Mouse (Mus musculus): Measurements from ENCODE around the gene Il9r. TPM values are rescaled to one million over a fixed set of nuclear protein-coding genes. Genes with fewer than 3 reads are reported as not detected.

The Il9r gene
- polyA plus RNA-seq, 2 experiments: 0.08 to 0.16 TPM

- no peak overlapping the region for H3K4me2 ChIP-seq (ENCODE audit: low read depth)
- peaks cover 3% of the 10 kb centered on the region; the same call in 1 of the 2 replicates for H3K36me3 ChIP-seq (replicated peaks; ENCODE audit: control insufficient read depth, insufficient read depth, low read depth)
- no peak for TF ChIP-seq EP300 (IDR thresholded peaks at IDR 0.05; ENCODE audit: low read depth)
- no peak for TF ChIP-seq CTCF (IDR thresholded peaks at IDR 0.05; ENCODE audit: low read depth)
- WGBS (ENCODE audit: insufficient replicate concordance): 8% methylated on average over 4 of the region's 4 CpGs
- no peak for DNase-seq (ENCODE audit: low read depth in 3 of 3, low spot score in 3 of 3)
- H3K9ac ChIP-seq (replicated peaks): no peak overlapping the region
- ATAC-seq (ENCODE audit: insufficient read depth): no peak
- H3K9me3 ChIP-seq (ENCODE audit: control insufficient read depth, low read length): no peaks in the 10 kb centered on the region
- no peak overlapping the region for H3K4me3 ChIP-seq (ENCODE audit: insufficient read depth in 1 of 2, low read depth in 2 of 2, low read length in 2 of 2)
- peaks cover 15 to 28% of the 10 kb centered on the region in 2 experiments for H3K4me1 ChIP-seq (replicated peaks; ENCODE audit: control insufficient read depth in 2 of 2, insufficient read depth in 2 of 2, low read length in 1 of 2)
- H3K27me3 ChIP-seq (ENCODE audit: control insufficient read depth, insufficient read depth, low read length): peaks cover 57% of the 10 kb centered on the region
- H3K27ac ChIP-seq: no peak overlapping the region
Measured at GRCm38 (mm10) chr11:32224468-32225139, 24.5 kb upstream of the Il9r start.

- Histone ChIP-seq H3K36me3 (replicated peaks; ENCODE audit: control insufficient read depth, insufficient read depth, low read depth) (peaks cover 3% of the 10 kb centered on the region; the same call in 1 of the 2 replicates), H3K9ac (replicated peaks) (no peak overlapping the region), H3K9me3 (ENCODE audit: control insufficient read depth, low read length) (no peaks in the 10 kb centered on the region), H3K4me3 (ENCODE audit: insufficient read depth in 1 of 2, low read depth in 2 of 2, low read length in 2 of 2) (no peak overlapping the region), H3K27me3 (ENCODE audit: control insufficient read depth, insufficient read depth, low read length) (peaks cover 67% of the 10 kb centered on the region), H3K4me2 (ENCODE audit: low read depth) (no peak overlapping the region), H3K27ac (no peak overlapping the region), H3K4me1 (replicated peaks; ENCODE audit: control insufficient read depth in 2 of 2, insufficient read depth in 2 of 2, low read length in 1 of 2) (peaks cover 15 to 28% of the 10 kb centered on the region in 2 experiments)
- peak; percentile 23; the same call in 1 of the 2 replicates for TF ChIP-seq CTCF (IDR thresholded peaks at IDR 0.05; ENCODE audit: low read depth)
- TF ChIP-seq EP300 (IDR thresholded peaks at IDR 0.05; ENCODE audit: low read depth): no peak
- no peak for DNase-seq (ENCODE audit: low read depth in 3 of 3, low spot score in 3 of 3)
- WGBS (ENCODE audit: insufficient replicate concordance): 54% methylated on average over 4 of the region's 4 CpGs
- no peak for ATAC-seq (ENCODE audit: insufficient read depth)
Measured at GRCm38 (mm10) chr11:32223297-32223967, 23.4 kb upstream of the Il9r start.

- H3K9ac ChIP-seq (replicated peaks): no peak overlapping the region
- peak overlapping the region; percentile 3 to 59; a peak in 3 of 4 replicates for H3K4me3 ChIP-seq (ENCODE audit: insufficient read depth in 1 of 2, low read depth in 2 of 2, low read length in 2 of 2)
- WGBS (ENCODE audit: insufficient replicate concordance): 10% methylated on average over 21 of the region's 21 CpGs
- peaks cover under 1% of the 10 kb centered on the region; the same call in 1 of the 2 replicates for H3K36me3 ChIP-seq (replicated peaks; ENCODE audit: control insufficient read depth, insufficient read depth, low read depth)
- no peak for TF ChIP-seq CTCF (IDR thresholded peaks at IDR 0.05; ENCODE audit: low read depth)
- TF ChIP-seq EP300 (IDR thresholded peaks at IDR 0.05; ENCODE audit: low read depth): no peak
- H3K4me1 ChIP-seq (replicated peaks; ENCODE audit: control insufficient read depth in 2 of 2, insufficient read depth in 2 of 2, low read length in 1 of 2): peaks cover 15 to 28% of the 10 kb centered on the region in 2 experiments
- DNase-seq (ENCODE audit: low read depth in 3 of 3, low spot score in 3 of 3) (no peak), ATAC-seq (ENCODE audit: insufficient read depth) (no peak)
- H3K27ac ChIP-seq: no peak overlapping the region
- peak overlapping the region; percentile 62 for H3K4me2 ChIP-seq (ENCODE audit: low read depth)
- no peaks in the 10 kb centered on the region for H3K9me3 ChIP-seq (ENCODE audit: control insufficient read depth, low read length)
- peaks cover 67% of the 10 kb centered on the region for H3K27me3 ChIP-seq (ENCODE audit: control insufficient read depth, insufficient read depth, low read length)
Measured at GRCm38 (mm10) chr11:32222570-32223194, 22.6 kb upstream of the Il9r start.

- Histone ChIP-seq H3K4me3 (ENCODE audit: insufficient read depth in 1 of 2, low read depth in 2 of 2, low read length in 2 of 2) (peak within 1 kb of the TSS; percentile 37 to 59), H3K36me3 (replicated peaks; ENCODE audit: control insufficient read depth, insufficient read depth, low read depth) (no peaks in the 10 kb centered on the region), H3K27ac (no peak within 1 kb of the TSS), H3K9ac (replicated peaks) (peak within 1 kb of the TSS; percentile 37), H3K4me2 (ENCODE audit: low read depth) (peak within 1 kb of the TSS; percentile 62), H3K4me1 (replicated peaks; ENCODE audit: control insufficient read depth in 2 of 2, insufficient read depth in 2 of 2, low read length in 1 of 2) (peaks cover 11 to 22% of the 10 kb centered on the region in 2 experiments), H3K27me3 (ENCODE audit: control insufficient read depth, insufficient read depth, low read length) (peaks cover 67% of the 10 kb centered on the region), H3K9me3 (ENCODE audit: control insufficient read depth, low read length) (no peaks in the 10 kb centered on the region)
- WGBS (ENCODE audit: insufficient replicate concordance): under 1% methylated on average over 70 of the region's 72 CpGs
- ATAC-seq (ENCODE audit: insufficient read depth) (no peak), DNase-seq (ENCODE audit: low read depth in 3 of 3, low spot score in 3 of 3) (no peak)
- TF ChIP-seq CTCF (IDR thresholded peaks at IDR 0.05; ENCODE audit: low read depth) (no peak), EP300 (IDR thresholded peaks at IDR 0.05; ENCODE audit: low read depth) (no peak)
Measured at GRCm38 (mm10) chr11:32221951-32222409, 21.9 kb upstream of the Il9r start, which contains the start of gene Rhbdf1. Gene Rhbdf1, minus strand, starts transcription at chr11:32222300.

All from liver, embryonic 14.5 days (tissue).